Mouse (Mus musculus) megakaryocyte, embryonic 14.5 days (primary cell): ENCODE measurements at regions not wholly inside any gene's neighbourhood (a gene's known extent, or its start where the extent isn't known, plus 50 kb on each side); places are given as distances from the start of the nearest gene placed in this dataset.

Experiments
- H3K27me3 ChIP-seq: replicated peaks from 2 replicates; pipeline ENCODE3; 2012; ENCODE audit warnings: inconsistent platforms
- H3K36me3 ChIP-seq: replicated peaks from 2 replicates; pipeline ENCODE3; 2012; ENCODE audit warnings: low read length, inconsistent platforms, mixed read lengths
- H3K4me1 ChIP-seq: 2 replicates; pipeline ENCODE4 v1.6.1; 2012; ENCODE audit warnings: inconsistent platforms
- H3K4me3 ChIP-seq: replicated peaks from 2 replicates; pipeline ENCODE3; 2012; ENCODE audit warnings: moderate library complexity, mild to moderate bottlenecking, inconsistent platforms
- H3K9me3 ChIP-seq: 2 replicates; pipeline ENCODE4 v1.6.1; 2012; ENCODE audit warnings: inconsistent platforms
- FLI1 ChIP-seq: IDR thresholded peaks from 2 replicates; pipeline ENCODE4 v1.6.1; 2012; ENCODE audit warnings: low read length, inconsistent platforms, mixed read lengths
- GATA1 ChIP-seq: IDR thresholded peaks from 3 replicates; pipeline ENCODE4 v1.6.1; 2012; ENCODE audit warnings: mixed read lengths, low read length, inconsistent platforms, borderline replicate concordance

GRCm38 (mm10) chr10:43655082-43655671 lies 77.1 kb downstream of the Cd24a start:
- no peak overlapping the region for H3K4me3 ChIP-seq
- peaks cover 26% of the 10 kb centered on the region for H3K27me3 ChIP-seq
- TF ChIP-seq FLI1 (no peak), GATA1 (no peak)
- peaks cover 50% of the 10 kb centered on the region for H3K9me3 ChIP-seq
- peaks cover 17% of the 10 kb centered on the region for H3K4me1 ChIP-seq
- H3K36me3 ChIP-seq = no peaks in the 10 kb centered on the region

DNA sequence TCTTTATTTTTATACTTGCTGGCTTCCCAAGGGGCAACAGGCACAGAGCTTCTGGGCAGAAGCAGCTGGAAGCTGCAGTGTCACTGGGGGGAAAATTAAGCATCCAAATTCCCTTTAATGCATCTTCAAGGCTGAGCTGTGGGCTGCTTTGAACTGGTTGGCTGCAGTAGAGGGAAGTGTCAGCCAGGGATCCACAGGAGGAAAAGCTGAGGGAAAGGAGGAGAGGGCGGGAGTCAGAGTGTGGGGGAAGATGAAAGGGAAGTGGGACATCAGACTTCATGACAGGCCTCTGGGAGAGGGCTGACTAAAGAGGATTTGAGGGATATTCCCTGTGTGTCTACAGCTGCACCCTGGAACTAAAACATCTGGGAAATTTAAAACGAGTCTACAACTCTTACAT lies 77.6 kb downstream of the Cd24a start:
- H3K4me1 ChIP-seq = peaks cover 17% of the 10 kb centered on the region
- H3K9me3 ChIP-seq = peaks cover 50% of the 10 kb centered on the region
- H3K4me3 ChIP-seq = no peak overlapping the region
- H3K36me3 ChIP-seq = no peaks in the 10 kb centered on the region
- H3K27me3 ChIP-seq = peaks cover 26% of the 10 kb centered on the region
- no peak for TF ChIP-seq GATA1
- TF ChIP-seq FLI1 = no peak

GRCm38 (mm10) chr10:43656207-43656606 lies 78.1 kb downstream of the Cd24a start:
- Histone ChIP-seq H3K4me3 (no peak overlapping the region), H3K36me3 (no peaks in the 10 kb centered on the region), H3K4me1 (peaks cover 17% of the 10 kb centered on the region), H3K9me3 (peaks cover 50% of the 10 kb centered on the region), H3K27me3 (peaks cover 26% of the 10 kb centered on the region)
- TF ChIP-seq FLI1 (no peak), GATA1 (no peak)

DNA sequence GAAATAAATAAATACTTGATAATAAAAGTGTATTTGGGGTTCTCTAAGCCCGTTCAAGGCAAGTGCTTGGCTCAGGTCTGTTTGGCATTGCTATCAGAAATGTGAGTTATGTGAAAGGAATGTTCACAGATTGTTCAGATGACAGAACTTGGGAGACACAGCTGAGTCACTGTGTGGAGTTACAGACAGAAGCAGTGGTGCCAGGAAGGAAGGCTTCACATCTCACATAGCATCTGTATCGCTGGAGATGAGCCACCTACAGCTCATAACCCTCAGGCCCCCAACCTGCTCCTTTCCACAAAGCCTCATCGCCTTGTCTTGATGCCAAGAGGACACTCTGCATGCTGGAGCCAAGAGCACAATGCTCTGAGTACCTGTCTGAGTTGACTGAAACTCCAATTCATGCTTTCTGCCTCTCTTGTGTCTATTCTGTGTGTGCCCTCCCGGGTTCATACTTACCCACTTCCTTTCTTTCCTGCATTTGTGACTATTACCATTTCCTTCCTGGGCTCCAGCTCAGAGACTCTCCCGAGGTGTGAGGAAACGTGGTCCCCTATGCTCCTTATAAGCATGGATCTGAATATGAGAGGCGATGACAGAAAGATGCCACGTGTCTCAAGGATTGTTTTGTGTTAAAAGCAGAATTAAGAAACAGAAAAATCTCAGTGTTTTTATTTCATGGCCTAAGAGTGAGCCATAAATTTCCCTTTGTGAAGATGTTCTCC lies 79.6 kb downstream of the Cd24a start:
- Histone ChIP-seq H3K27me3 (peaks cover 33% of the 10 kb centered on the region), H3K4me1 (peaks cover 17% of the 10 kb centered on the region), H3K4me3 (no peak overlapping the region), H3K36me3 (no peaks in the 10 kb centered on the region), H3K9me3 (peaks cover 50% of the 10 kb centered on the region)
- TF ChIP-seq FLI1 (no peak), GATA1 (no peak)

DNA sequence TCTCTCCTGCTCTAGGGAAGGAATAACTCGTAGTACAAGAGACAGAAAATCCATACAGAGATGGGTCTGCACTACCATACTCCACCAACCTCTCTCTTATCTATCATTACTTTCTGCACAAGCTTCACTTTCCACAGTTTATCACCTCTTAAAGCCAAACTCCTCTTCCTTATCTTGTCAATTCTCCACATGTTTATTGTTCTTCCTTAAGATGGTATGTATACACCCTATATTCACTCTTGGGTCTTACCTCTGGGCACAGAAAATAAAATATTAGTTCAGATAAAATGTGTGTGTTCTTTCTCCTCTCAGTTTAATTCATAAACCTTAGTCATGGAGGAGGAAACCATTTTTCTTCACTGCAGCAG lies 80.1 kb downstream of the Cd24a start:
- Histone ChIP-seq H3K4me1 (peaks cover 17% of the 10 kb centered on the region), H3K9me3 (peaks cover 46% of the 10 kb centered on the region), H3K4me3 (no peak overlapping the region), H3K27me3 (peaks cover 35% of the 10 kb centered on the region), H3K36me3 (no peaks in the 10 kb centered on the region)
- TF ChIP-seq GATA1 = no peak
- TF ChIP-seq FLI1 = no peak

- Histone ChIP-seq H3K4me1 (peaks cover 21% of the 10 kb centered on the region), H3K27me3 (peaks cover 65% of the 10 kb centered on the region), H3K4me3 (no peak overlapping the region), H3K36me3 (no peaks in the 10 kb centered on the region), H3K9me3 (peaks cover 16% of the 10 kb centered on the region)
- no peak for TF ChIP-seq FLI1
- no peak for TF ChIP-seq GATA1
Measured at GRCm38 (mm10) chr10:43664844-43665243, 86.8 kb downstream of the Cd24a start.

DNA sequence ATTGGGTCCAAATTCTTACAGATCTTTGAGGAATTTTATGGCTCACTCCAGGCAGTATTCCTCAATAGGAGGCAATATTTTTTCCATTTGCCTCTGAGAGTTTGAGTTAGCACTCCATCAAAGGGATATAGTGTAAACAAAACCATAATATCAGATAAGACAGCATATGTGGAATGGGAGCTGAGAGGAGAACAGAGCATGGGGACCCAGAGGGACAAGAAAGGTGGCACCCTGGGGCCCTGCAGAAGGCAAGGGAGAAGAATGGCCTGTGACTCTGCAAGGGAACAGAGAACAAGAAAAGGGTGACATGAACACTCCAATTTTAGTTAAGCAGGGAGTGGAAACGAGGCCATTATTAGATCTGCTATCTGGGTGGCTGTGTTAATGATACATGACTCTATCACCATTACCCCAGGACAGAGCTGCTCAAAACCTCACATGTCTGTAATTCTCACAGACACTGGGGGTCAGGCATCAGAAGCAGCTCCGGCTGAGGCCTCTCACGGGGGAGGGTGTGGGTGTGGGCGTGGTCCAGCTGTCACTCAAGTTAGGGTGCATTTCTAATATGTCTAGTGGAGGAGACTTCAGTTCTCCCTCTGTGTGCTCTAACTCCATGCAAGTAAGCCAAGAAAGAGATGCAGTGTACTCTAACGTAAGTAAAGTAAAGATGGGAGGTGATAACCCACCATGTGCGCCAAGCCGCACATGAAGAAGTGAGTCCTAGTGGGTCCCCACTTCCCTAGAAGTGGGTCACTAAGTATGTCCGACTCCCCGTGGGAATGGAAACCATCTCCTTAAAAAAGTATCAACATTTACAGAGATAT lies 88.4 kb downstream of the Cd24a start:
- no peaks in the 10 kb centered on the region for H3K36me3 ChIP-seq
- peaks cover 16% of the 10 kb centered on the region for H3K9me3 ChIP-seq
- H3K4me1 ChIP-seq = peaks cover 35% of the 10 kb centered on the region
- TF ChIP-seq GATA1 (no peak), FLI1 (no peak)
- H3K4me3 ChIP-seq = no peak overlapping the region
- H3K27me3 ChIP-seq = peaks cover 76% of the 10 kb centered on the region

DNA sequence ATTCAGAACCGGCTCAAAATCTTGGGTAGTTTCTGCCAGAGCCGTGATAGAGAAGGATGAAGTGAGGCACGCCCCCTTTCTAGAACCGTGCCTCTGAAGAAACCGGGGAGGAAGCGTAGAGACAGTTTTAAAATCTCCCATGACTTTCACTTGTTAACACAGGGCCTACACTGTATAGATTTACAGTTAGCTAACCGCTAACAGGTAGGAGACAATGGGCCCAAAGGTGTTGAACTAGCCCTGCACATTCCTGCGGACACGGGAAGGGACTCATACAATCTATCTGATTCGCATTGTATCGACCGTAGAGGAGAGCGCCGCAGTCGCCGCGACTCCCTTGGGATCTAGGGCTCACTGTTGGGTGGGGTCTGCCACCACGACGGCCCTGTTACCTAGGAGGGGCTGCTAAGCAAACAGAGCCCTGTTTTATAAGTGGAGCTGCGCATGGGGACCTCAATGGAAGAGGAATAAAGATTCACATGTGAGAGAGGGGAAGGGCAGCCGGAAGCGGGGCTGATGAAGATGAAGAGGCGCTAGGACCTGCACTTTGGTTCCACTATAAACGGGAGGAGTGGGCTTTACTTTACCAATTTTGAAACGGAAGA lies 89.1 kb downstream of the Cd24a start:
- H3K36me3 ChIP-seq = no peaks in the 10 kb centered on the region

GRCm38 (mm10) chr10:43667732-43668247 lies 89.7 kb downstream of the Cd24a start:
- H3K9me3 ChIP-seq = peaks cover 16% of the 10 kb centered on the region
- peaks cover 76% of the 10 kb centered on the region for H3K27me3 ChIP-seq
- H3K36me3 ChIP-seq = no peaks in the 10 kb centered on the region
- H3K4me3 ChIP-seq = peak overlapping the region; percentile 66
- peaks cover 42% of the 10 kb centered on the region for H3K4me1 ChIP-seq
- TF ChIP-seq GATA1 (no peak), FLI1 (no peak)

More for the DNA sequence above, 89.1 kb downstream of the Cd24a start:
- peaks cover 42% of the 10 kb centered on the region for H3K4me1 ChIP-seq
- no peak for TF ChIP-seq GATA1
- no peak for TF ChIP-seq FLI1
- peaks cover 16% of the 10 kb centered on the region for H3K9me3 ChIP-seq
- H3K27me3 ChIP-seq = peaks cover 77% of the 10 kb centered on the region
- no peak overlapping the region for H3K4me3 ChIP-seq
